21 mouse cellular contexts compared by ENCODE assay signal in the genomic region with DNA sequence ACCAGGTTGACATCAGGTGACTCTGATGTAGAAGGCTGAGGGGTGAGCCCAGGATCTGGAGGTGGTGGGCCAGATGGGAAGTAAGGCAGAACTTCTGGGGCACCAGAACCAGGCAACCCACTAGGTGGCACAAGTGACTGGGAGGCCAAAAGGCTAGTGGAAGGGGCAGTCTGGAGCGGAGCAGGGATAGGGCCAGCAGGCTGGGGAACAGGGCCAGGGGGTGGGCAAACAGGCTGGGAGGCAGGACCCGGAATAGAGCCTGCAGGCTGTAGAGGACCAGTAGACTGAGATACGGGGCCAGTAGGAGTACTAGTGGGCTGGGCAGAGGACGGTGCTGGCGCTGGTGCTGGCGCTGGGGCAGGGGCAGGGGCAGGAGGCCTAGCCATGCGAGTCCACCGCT. TPM values are rescaled to one million over a fixed set of nuclear protein-coding genes. Genes with fewer than 3 reads are reported as not detected.
DNase-seq lines count a peak whose midpoint lies in the region; ATAC-seq and TF ChIP-seq lines count a peak whose summit lies in the region.
"Had no signal": no experiment of that assay in that cellular context is flagged by ENCODE, and none has a peak within 500 bp of the region (broad histone marks: within the 10 kb centered on the region; RNA-seq: fewer than 3 reads in every experiment).

No protein-coding gene starts in this region.

- WGBS in hindbrain, embryonic 13.5 days = 95% methylated on average over 7 of the region's 8 CpGs
- WGBS in hindbrain, postnatal 0 days = 88% methylated on average over 7 of the region's 8 CpGs
- WGBS in midbrain, embryonic 10.5 days = 96% methylated on average over 8 of the region's 8 CpGs
- WGBS in midbrain, embryonic 15.5 days = 97% methylated on average over 8 of the region's 8 CpGs
- WGBS in limb, embryonic 12.5 days = 97% methylated on average over 8 of the region's 8 CpGs

- ATAC-seq in hindbrain, embryonic 13.5 days (ENCODE audit: low FRiP score) = no peak
- ATAC-seq in hindbrain, postnatal 0 days = no peak
- no peak for ATAC-seq in midbrain, embryonic 15.5 days (replicated peaks)
- no peak for ATAC-seq in limb, embryonic 12.5 days (ENCODE audit: insufficient number of reproducible peaks, insufficient read depth, low FRiP score, low TSS enrichment, low read depth)
- ATAC-seq: CD4-positive, CD25-positive, alpha-beta regulatory T cell, adult 4 months; intestine, postnatal 0 days; Patski had no signal

- H3K9me3 ChIP-seq in hindbrain, embryonic 13.5 days = no peaks in the 10 kb centered on the region
- no peaks in the 10 kb centered on the region for H3K9me3 ChIP-seq in hindbrain, postnatal 0 days (ENCODE audit: low read length)
- H3K9me3 ChIP-seq in midbrain, embryonic 10.5 days (replicated peaks) = no peaks in the 10 kb centered on the region
- no peaks in the 10 kb centered on the region for H3K9me3 ChIP-seq in midbrain, embryonic 15.5 days
- no peaks in the 10 kb centered on the region for H3K9me3 ChIP-seq in limb, embryonic 12.5 days
- H3K9me3 ChIP-seq: hindbrain, embryonic 15.5 days; liver, embryonic 13.5 days had no signal

- H3K36me3 ChIP-seq in hindbrain, embryonic 13.5 days = peaks cover 54% of the 10 kb centered on the region
- peaks cover 33% of the 10 kb centered on the region for H3K36me3 ChIP-seq in hindbrain, postnatal 0 days (ENCODE audit: insufficient read depth, low read length)
- peaks cover 67% of the 10 kb centered on the region for H3K36me3 ChIP-seq in midbrain, embryonic 10.5 days
- H3K36me3 ChIP-seq in midbrain, embryonic 15.5 days (replicated peaks) = peaks cover 21% of the 10 kb centered on the region
- peaks cover 66% of the 10 kb centered on the region for H3K36me3 ChIP-seq in limb, embryonic 12.5 days

- peak overlapping the region; percentile 6; the same call in 1 of the 2 replicates for H3K9ac ChIP-seq in hindbrain, embryonic 13.5 days
- H3K9ac ChIP-seq in hindbrain, postnatal 0 days (replicated peaks; ENCODE audit: low read length) = no peak overlapping the region
- H3K9ac ChIP-seq in midbrain, embryonic 15.5 days = no peak overlapping the region
- H3K9ac ChIP-seq in limb, embryonic 12.5 days (replicated peaks) = peak overlapping the region; percentile 19
- H3K9ac ChIP-seq: hindbrain, embryonic 15.5 days; liver, embryonic 13.5 days had no signal

- DNase-seq in cerebellum, postnatal 14 days = peak; percentile 53
- no peak for DNase-seq in cerebellum, postnatal 25 days
- DNase-seq in hindbrain, postnatal 0 days (ENCODE audit: low spot score) = no peak
- no peak for DNase-seq in midbrain, embryonic 10.5 days (ENCODE audit: low spot score)
- no peak for DNase-seq in kidney, postnatal 36 days
- DNase-seq: adrenal gland, adult 8-10 months; cerebellum, adult 9-10 months; heart, postnatal 10 days; liver, embryonic 13.5 days; midbrain, embryonic 14.5 days had no signal

- H3K4me1 ChIP-seq in hindbrain, embryonic 13.5 days (replicated peaks) = peaks cover 83% of the 10 kb centered on the region
- H3K4me1 ChIP-seq in hindbrain, postnatal 0 days (ENCODE audit: insufficient read depth, low read length) = peaks cover 14% of the 10 kb centered on the region
- H3K4me1 ChIP-seq in midbrain, embryonic 10.5 days = peaks cover 57% of the 10 kb centered on the region
- H3K4me1 ChIP-seq in midbrain, embryonic 15.5 days = peaks cover 43% of the 10 kb centered on the region
- peaks cover 40% of the 10 kb centered on the region for H3K4me1 ChIP-seq in limb, embryonic 12.5 days (replicated peaks)

- no peak overlapping the region for H3K4me2 ChIP-seq in hindbrain, embryonic 13.5 days
- no peak overlapping the region for H3K4me2 ChIP-seq in hindbrain, postnatal 0 days (ENCODE audit: low read depth, low read length)
- no peak overlapping the region for H3K4me2 ChIP-seq in midbrain, embryonic 15.5 days
- no peak overlapping the region for H3K4me2 ChIP-seq in limb, embryonic 12.5 days
- H3K4me2 ChIP-seq: hindbrain, embryonic 15.5 days; liver, embryonic 13.5 days had no signal

- H3K27me3 ChIP-seq in hindbrain, embryonic 13.5 days = no peaks in the 10 kb centered on the region
- H3K27me3 ChIP-seq in hindbrain, postnatal 0 days (ENCODE audit: insufficient read depth, low read length) = no peaks in the 10 kb centered on the region
- no peaks in the 10 kb centered on the region for H3K27me3 ChIP-seq in midbrain, embryonic 10.5 days (ENCODE audit: low read depth, poor library complexity, severe bottlenecking)
- no peaks in the 10 kb centered on the region for H3K27me3 ChIP-seq in midbrain, embryonic 15.5 days (replicated peaks)
- no peaks in the 10 kb centered on the region for H3K27me3 ChIP-seq in limb, embryonic 12.5 days
- H3K27me3 ChIP-seq: hindbrain, embryonic 15.5 days; liver, embryonic 13.5 days; Patski had no signal

- no peak for TF ChIP-seq CTCF in hindbrain, postnatal 0 days (IDR thresholded peaks at IDR 0.05; ENCODE audit: low read depth)

- H3K4me3 ChIP-seq in hindbrain, embryonic 13.5 days = no peak overlapping the region
- H3K4me3 ChIP-seq in hindbrain, postnatal 0 days (ENCODE audit: low read length) = no peak overlapping the region
- H3K4me3 ChIP-seq in midbrain, embryonic 10.5 days = peak overlapping the region; percentile 21; the same call in 1 of the 2 replicates
- H3K4me3 ChIP-seq in midbrain, embryonic 15.5 days = no peak overlapping the region
- H3K4me3 ChIP-seq in limb, embryonic 12.5 days (replicated peaks) = no peak overlapping the region
- H3K4me3 ChIP-seq: hindbrain, embryonic 15.5 days; liver, embryonic 13.5 days; myocyte had no signal

- H3K27ac ChIP-seq in hindbrain, embryonic 13.5 days = no peak overlapping the region
- no peak overlapping the region for H3K27ac ChIP-seq in hindbrain, postnatal 0 days
- no peak overlapping the region for H3K27ac ChIP-seq in midbrain, embryonic 10.5 days (replicated peaks)
- H3K27ac ChIP-seq in midbrain, embryonic 15.5 days = no peak overlapping the region
- H3K27ac ChIP-seq in limb, embryonic 12.5 days = no peak overlapping the region
- H3K27ac ChIP-seq: hindbrain, embryonic 15.5 days; kidney, postnatal 0 days; liver, embryonic 13.5 days; stomach, postnatal 0 days had no signal

RNA-seq across cellular contexts. Expression of a gene that starts 4.3 kb away (rescaled TPM):
- 78.3 and 82.6 TPM in 2 replicates for polyA plus RNA-seq in hindbrain, embryonic 13.5 days (2015; fragmentation: Nextera tagmentation; extraction: Ambion mirVana)
- 50.5 and 58.8 TPM in 2 replicates for total RNA-seq in hindbrain, postnatal 0 days (2014; rRNA removed)
- polyA plus RNA-seq in hindbrain, postnatal 0 days (2015; fragmentation: Nextera tagmentation; extraction: Ambion mirVana) = 43.1 TPM in 2 replicates
- polyA plus RNA-seq in midbrain, embryonic 10.5 days (2016; fragmentation: Nextera tagmentation; extraction: Ambion mirVana) = 89.2 and 94.6 TPM in 2 replicates
- polyA plus RNA-seq in midbrain, embryonic 15.5 days (2015; fragmentation: Nextera tagmentation; extraction: Ambion mirVana) = 72.3 and 73.1 TPM in 2 replicates
- polyA plus RNA-seq in limb, embryonic 12.5 days (2016; fragmentation: Nextera tagmentation; extraction: Ambion mirVana) = 85.0 and 93.7 TPM in 2 replicates

RNA-seq across cellular contexts. Expression of a gene that starts 4.6 kb away (rescaled TPM):
- 60.5 and 77.1 TPM in 2 replicates for polyA plus RNA-seq in hindbrain, embryonic 13.5 days (2015; fragmentation: Nextera tagmentation; extraction: Ambion mirVana)
- total RNA-seq in hindbrain, postnatal 0 days (2014; rRNA removed) = 42.1 and 68.1 TPM in 2 replicates
- 38.7 and 43.3 TPM in 2 replicates for polyA plus RNA-seq in hindbrain, postnatal 0 days (2015; fragmentation: Nextera tagmentation; extraction: Ambion mirVana)
- polyA plus RNA-seq in midbrain, embryonic 10.5 days (2016; fragmentation: Nextera tagmentation; extraction: Ambion mirVana) = 38.4 and 59.9 TPM in 2 replicates
- polyA plus RNA-seq in midbrain, embryonic 15.5 days (2015; fragmentation: Nextera tagmentation; extraction: Ambion mirVana) = 23.5 and 29.8 TPM in 2 replicates
- polyA plus RNA-seq in limb, embryonic 12.5 days (2016; fragmentation: Nextera tagmentation; extraction: Ambion mirVana) = 198 and 239 TPM in 2 replicates
- polyA plus RNA-seq: CD4-positive, CD25-positive, alpha-beta regulatory T cell, adult 4 months; Patski had no signal

RNA-seq across cellular contexts. Expression of a gene that starts 15.1 kb away (rescaled TPM):
- 41.0 and 43.4 TPM in 2 replicates for polyA plus RNA-seq in hindbrain, embryonic 13.5 days (2015; fragmentation: Nextera tagmentation; extraction: Ambion mirVana)
- total RNA-seq in hindbrain, postnatal 0 days (2014; rRNA removed) = 22.8 and 33.9 TPM in 2 replicates
- 26.2 and 29.7 TPM in 2 replicates for polyA plus RNA-seq in hindbrain, postnatal 0 days (2015; fragmentation: Nextera tagmentation; extraction: Ambion mirVana)
- polyA plus RNA-seq in midbrain, embryonic 10.5 days (2016; fragmentation: Nextera tagmentation; extraction: Ambion mirVana) = 52.5 and 56.0 TPM in 2 replicates
- polyA plus RNA-seq in midbrain, embryonic 15.5 days (2015; fragmentation: Nextera tagmentation; extraction: Ambion mirVana) = 34.9 and 38.9 TPM in 2 replicates
- polyA plus RNA-seq in limb, embryonic 12.5 days (2016; fragmentation: Nextera tagmentation; extraction: Ambion mirVana) = 37.5 and 38.5 TPM in 2 replicates

RNA-seq across cellular contexts. Expression of a gene that starts 35.9 kb away (rescaled TPM):
- polyA plus RNA-seq in hindbrain, embryonic 13.5 days (2015; fragmentation: Nextera tagmentation; extraction: Ambion mirVana) = 12.2 and 13.6 TPM in 2 replicates
- 74.3 and 74.9 TPM in 2 replicates for total RNA-seq in hindbrain, postnatal 0 days (2014; rRNA removed)
- 22.0 and 23.8 TPM in 2 replicates for polyA plus RNA-seq in hindbrain, postnatal 0 days (2015; fragmentation: Nextera tagmentation; extraction: Ambion mirVana)
- polyA plus RNA-seq in midbrain, embryonic 10.5 days (2016; fragmentation: Nextera tagmentation; extraction: Ambion mirVana) = 0.42 and 0.66 TPM in 2 replicates
- 34.4 and 38.5 TPM in 2 replicates for polyA plus RNA-seq in midbrain, embryonic 15.5 days (2015; fragmentation: Nextera tagmentation; extraction: Ambion mirVana)
- 0.63 and 0.69 TPM in 2 replicates for polyA plus RNA-seq in limb, embryonic 12.5 days (2016; fragmentation: Nextera tagmentation; extraction: Ambion mirVana)
- polyA plus RNA-seq: CD4-positive, CD25-positive, alpha-beta regulatory T cell, adult 4 months; myocyte; Patski; thymus, postnatal 0 days had no signal

Comparison
In these comparisons a context has a peak if more than half of its experiments do, and no peak if none do; other contexts are left out.
1. DNase-seq: peak in cerebellum, postnatal 14 days (2 of 2); none in cerebellum, postnatal 25 days (0 of 2), hindbrain, postnatal 0 days (single experiment), midbrain, embryonic 10.5 days (single experiment) and kidney, postnatal 36 days (0 of 2).
2. H3K9ac ChIP-seq: peak in hindbrain, embryonic 13.5 days (single experiment) and limb, embryonic 12.5 days (single experiment); none in hindbrain, postnatal 0 days (single experiment) and midbrain, embryonic 15.5 days (single experiment).